ENCODE assay signal across 22 mouse cellular contexts in the genomic region with DNA sequence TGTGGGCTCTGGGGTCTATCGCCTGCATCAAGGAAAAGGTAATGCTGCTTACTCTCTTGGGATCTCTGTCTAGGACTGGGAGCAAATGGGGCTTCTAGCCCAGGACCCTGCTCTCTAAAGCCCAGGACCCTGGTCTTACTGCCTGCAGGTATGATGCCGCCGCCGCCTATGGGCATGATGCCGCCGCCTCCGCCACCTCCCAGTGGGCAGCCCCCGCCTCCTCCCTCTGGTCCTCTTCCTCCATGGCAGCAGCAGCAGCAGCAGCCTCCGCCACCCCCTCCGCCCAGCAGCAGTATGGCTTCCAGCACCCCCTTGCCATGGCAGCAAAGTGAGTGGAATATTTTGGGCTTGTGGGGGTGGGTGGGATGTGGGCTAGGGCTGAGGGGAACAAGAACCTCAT.
"Had no signal": no experiment of that assay in that cellular context is flagged by ENCODE, and none has a peak within 500 bp of the region (broad histone marks: within the 10 kb centered on the region; RNA-seq: fewer than 3 reads in every experiment).

No protein-coding gene starts in this region.

- H3K9me3 ChIP-seq: heart, embryonic 10.5 days; heart, embryonic 12.5 days; hindbrain, embryonic 10.5 days; hindbrain, embryonic 12.5 days; intestine, embryonic 15.5 days; limb, embryonic 10.5 days; limb, embryonic 12.5 days; liver, embryonic 13.5 days; liver, embryonic 15.5 days had no signal

- H3K4me3 ChIP-seq: heart, embryonic 10.5 days; heart, embryonic 12.5 days; hindbrain, embryonic 10.5 days; hindbrain, embryonic 12.5 days; intestine, embryonic 15.5 days; layer of hippocampus, adult 2 months; left cerebral cortex, adult 2 months; limb, embryonic 12.5 days; liver, embryonic 13.5 days; liver, embryonic 15.5 days had no signal

- DNase-seq: gastrocnemius, postnatal 14 days; heart, postnatal 10 days; heart, postnatal 4 days; kidney, postnatal 25 days; kidney, postnatal 4 days; liver; liver, embryonic 13.5 days; liver, postnatal 0 days had no signal

- ATAC-seq: inflammation-experienced regulatory T-cells, adult 6 months; intestine, embryonic 15.5 days had no signal

- H3K4me1 ChIP-seq: limb, embryonic 10.5 days; limb, embryonic 12.5 days; liver, embryonic 15.5 days had no signal

- H3K27ac ChIP-seq: heart, embryonic 10.5 days; hindbrain, embryonic 10.5 days; hindbrain, embryonic 12.5 days; hindbrain, embryonic 14.5 days; intestine, embryonic 15.5 days; kidney, postnatal 0 days; layer of hippocampus, adult 2 months; left cerebral cortex, adult 2 months; limb, embryonic 10.5 days; limb, embryonic 12.5 days; liver, embryonic 13.5 days; liver, embryonic 15.5 days had no signal

- H3K4me2 ChIP-seq: heart, embryonic 12.5 days; hindbrain, embryonic 12.5 days; hindbrain, embryonic 14.5 days; intestine, embryonic 15.5 days; limb, embryonic 12.5 days; liver, embryonic 11.5 days; liver, embryonic 13.5 days; liver, embryonic 15.5 days had no signal

- H3K9ac ChIP-seq: heart, embryonic 12.5 days; hindbrain, embryonic 12.5 days; hindbrain, embryonic 14.5 days; intestine, embryonic 15.5 days; limb, embryonic 12.5 days; liver, embryonic 13.5 days; liver, embryonic 15.5 days; liver, postnatal 0 days had no signal

- H3K27me3 ChIP-seq: heart, embryonic 12.5 days; hindbrain, embryonic 12.5 days; intestine, embryonic 15.5 days; limb, embryonic 12.5 days; liver, embryonic 13.5 days; liver, embryonic 15.5 days had no signal
